Mouse (Mus musculus) brain, embryonic 18.5 days (tissue): ENCODE measurements around the gene Rbl1.

Source experiments
- DNase-seq: peaks from one replicate; pipeline ENCODE4 v3.0.0-alpha.2; 2012; ENCODE audit warnings: low read depth, low spot score

The Rbl1 gene

GRCm38 (mm10) chr2:157133769-157134478, 70.4 kb downstream of the Rbl1 start:
- DNase-seq, result no peak

DNA sequence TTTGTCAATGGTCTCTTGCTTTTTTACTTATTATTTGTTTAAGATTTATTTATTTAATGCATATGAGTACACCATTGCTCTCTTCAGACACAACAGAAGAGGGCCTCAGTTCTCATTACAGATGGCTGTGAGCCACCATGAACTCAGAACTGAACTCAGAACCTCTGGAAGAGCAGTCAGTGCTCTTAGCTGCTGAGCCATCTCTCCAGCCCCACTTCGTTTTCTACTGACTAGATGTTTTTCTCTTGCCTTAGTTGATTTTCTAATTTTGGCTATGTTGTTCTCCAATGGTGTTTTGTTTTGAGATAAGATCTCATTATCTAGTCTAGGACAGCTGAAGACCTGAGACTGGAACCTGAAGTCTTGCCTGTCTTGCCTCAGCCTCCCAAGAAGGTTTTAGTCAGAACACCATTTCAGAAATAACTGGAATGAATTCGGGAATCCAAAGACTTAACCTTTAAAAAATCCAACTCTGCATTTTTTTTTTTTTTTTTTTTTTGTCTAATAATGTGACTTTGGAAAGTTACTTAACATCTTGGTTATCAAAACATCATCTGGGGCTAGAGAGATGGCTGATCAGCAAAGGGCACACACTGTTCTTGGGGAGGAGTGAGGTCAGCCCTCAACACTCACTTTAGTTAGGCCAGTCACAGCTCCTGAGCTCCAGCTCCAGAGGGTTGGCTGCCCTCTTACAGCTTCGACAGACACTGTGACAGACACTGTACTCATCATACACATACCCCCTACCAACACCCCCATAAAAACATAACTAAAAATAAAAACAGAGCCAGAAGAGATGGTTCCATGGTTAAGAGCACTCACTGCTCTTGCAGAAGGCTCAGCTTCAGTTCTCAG, 71.4 kb downstream of the Rbl1 start:
- DNase-seq, result no peak

DNA sequence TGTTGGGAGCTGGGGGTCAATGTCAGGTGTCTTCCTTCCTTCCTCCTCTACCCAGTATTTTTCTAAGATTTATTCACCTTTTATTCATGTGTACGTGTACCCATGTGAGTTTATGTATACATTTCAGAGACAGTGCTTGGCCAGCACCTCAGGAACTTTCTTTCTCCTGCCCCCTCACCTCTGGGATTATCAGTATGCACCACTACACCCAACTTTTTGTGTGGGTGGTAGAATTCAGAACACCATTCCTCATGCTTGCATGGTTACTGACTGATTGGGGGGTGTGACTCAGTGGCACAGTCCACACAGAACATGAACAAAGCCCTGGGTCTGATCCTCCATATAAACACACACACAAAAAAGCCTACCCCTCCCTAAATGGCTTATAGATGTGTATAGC, 72.2 kb downstream of the Rbl1 start:
- DNase-seq, result no peak

GRCm38 (mm10) chr2:157130813-157131514, 73.4 kb downstream of the Rbl1 start:
- DNase-seq, result no peak

DNA sequence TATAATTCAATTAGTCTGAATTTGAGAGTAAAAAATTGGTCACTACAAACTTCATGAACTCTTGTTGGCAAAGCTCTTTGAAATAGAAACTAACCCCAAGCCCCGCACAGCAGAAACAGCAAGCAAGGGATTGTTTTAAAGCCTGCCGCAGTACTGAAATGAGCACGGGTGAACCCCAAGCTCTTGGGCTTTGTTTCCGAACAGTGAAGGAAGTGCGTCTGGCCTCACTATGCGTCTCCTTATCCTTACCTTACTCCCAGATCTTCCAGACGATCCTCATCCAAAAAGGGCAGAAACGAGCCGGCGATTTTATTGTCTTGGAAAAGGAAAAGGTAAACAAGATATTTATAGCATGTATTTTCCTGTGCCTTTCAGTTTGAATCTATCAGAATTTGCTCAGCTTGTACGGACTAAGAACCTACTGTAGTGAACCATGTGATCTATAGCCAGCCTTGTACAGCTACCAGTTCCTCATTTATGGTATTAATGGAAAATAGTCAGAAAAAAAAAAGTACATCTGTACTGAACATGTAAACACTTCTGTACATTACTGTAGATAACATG, 74.7 kb downstream of the Rbl1 start:
- no peak for DNase-seq

GRCm38 (mm10) chr2:157129096-157129495, 75.2 kb downstream of the Rbl1 start:
- DNase-seq, result no peak

DNA sequence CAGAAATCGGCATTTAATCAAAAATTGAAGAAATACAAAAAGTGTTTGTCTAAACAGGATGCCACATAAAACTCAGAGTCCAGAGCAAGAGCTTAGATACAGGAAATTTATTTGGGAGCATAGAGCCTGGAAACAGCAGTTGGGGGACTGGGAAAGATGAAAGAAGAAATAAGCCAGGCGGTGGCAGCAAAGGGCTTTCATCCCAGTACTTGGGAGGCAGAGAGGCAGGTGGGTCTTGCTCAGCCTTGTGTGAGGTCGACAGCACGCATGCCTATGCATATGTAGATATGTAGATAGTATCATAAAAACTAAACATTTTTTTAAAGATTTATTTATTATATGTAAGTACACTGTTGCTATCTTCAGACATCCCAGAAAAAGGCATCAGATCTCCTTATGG, 76.3 kb downstream of the Rbl1 start:
- no peak for DNase-seq

GRCm38 (mm10) chr2:157127370-157127769, 77.0 kb downstream of the Rbl1 start:
- DNase-seq, result no peak

GRCm38 (mm10) chr2:157125246-157125645, 79.1 kb downstream of the Rbl1 start:
- no peak for DNase-seq

- DNase-seq, result no peak
These were observed 82.6 kb downstream of the Rbl1 start for GRCm38 (mm10) chr2:157121766-157122165.

DNA sequence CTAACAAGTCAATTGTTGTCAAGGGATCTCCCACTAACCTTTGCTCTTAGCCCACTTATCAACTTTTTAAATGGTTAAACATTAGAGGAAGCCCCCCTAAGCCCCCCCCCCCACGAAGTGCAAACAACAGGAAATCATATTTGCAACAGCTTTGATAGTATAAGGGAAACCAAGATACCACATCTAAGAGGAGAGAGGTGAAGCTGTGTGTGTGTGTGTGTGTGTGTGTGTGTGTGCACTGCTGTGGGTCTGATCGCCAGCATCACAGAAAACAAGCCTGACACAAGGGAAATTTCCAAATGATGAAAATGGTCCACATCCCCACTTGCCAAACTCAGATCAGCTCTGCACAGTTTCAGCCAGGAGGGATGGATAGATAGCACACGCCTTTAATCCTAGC, 85.3 kb downstream of the Rbl1 start:
- DNase-seq, result no peak

- no peak for DNase-seq
These were observed 85.8 kb downstream of the Rbl1 start for GRCm38 (mm10) chr2:157118556-157118955.

GRCm38 (mm10) chr2:157116964-157117363, 87.4 kb downstream of the Rbl1 start:
- no peak for DNase-seq

DNA sequence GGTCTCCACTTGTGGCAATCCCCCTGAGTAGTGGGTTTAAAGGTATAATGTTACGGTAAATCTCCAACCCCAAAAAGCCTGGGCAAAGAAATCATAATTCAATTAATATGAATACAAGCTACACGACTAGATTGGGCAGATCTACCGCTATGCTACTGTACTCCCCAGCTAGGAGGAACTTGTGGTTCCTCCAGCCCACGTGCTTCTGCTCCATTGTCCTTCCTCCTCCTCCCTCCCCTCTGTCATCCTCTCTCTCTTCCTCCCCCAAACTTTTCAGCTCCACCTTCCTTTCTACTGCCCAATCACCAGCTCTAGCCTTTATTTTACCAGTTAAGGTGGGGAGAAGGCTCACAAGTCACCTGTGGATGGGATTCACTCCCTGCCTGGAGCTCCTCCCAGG, 96.1 kb downstream of the Rbl1 start:
- DNase-seq, result no peak

GRCm38 (mm10) chr2:157104454-157104853, 99.9 kb downstream of the Rbl1 start:
- no peak for DNase-seq

DNA sequence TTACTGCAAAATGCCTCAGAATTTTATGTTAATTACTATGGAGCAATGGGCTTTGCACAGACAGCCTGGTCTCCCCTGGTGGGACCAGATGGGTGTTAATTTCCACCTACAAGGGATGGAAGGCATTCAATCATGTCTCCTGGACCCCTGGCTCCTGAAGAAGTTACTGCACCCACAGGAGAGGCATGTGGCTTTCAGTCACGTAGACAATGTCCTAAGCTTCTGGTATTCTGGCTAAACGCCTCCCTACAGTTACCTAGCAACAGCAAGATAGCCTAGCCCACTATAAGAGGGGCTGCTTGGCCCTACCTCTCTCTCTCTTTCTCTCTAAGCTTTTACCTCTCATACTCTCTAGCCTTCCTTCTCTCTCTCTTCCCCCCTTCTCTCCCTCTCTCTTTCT, 102.1 kb downstream of the Rbl1 start:
- no peak for DNase-seq

GRCm38 (mm10) chr2:157101650-157102049, 102.7 kb downstream of the Rbl1 start:
- DNase-seq, result no peak

- DNase-seq, result no peak
These were observed 104.1 kb downstream of the Rbl1 start for GRCm38 (mm10) chr2:157100319-157100605.

GRCm38 (mm10) chr2:157099532-157100318, 104.6 kb downstream of the Rbl1 start:
- DNase-seq, result no peak
